Mouse (Mus musculus) limb, embryonic 12.5 days (tissue): Measurements from ENCODE around the gene Dazap1. TPM values are rescaled to one million over a fixed set of nuclear protein-coding genes. Genes with fewer than 3 reads are reported as not detected.

ENCODE experiments used
- ATAC-seq: fragments of 200-750 bp; cut with Nextera tagmentation; 2 replicates; pipeline ENCODE4 v1.8.0; 2017; ENCODE audit warnings: low read depth, moderate TSS enrichment; ENCODE audit not compliant: insufficient number of reproducible peaks, insufficient read depth, low FRiP score, low TSS enrichment
- H3K27ac ChIP-seq: fragments of 300-500 bp; sonication (generic); 2 replicates; pipeline ENCODE4 v1.5.1; 2016; ENCODE audit warnings: mild to moderate bottlenecking, moderate library complexity
- H3K27me3 ChIP-seq: fragments of 300-500 bp; sonication (generic); 2 replicates; pipeline ENCODE4 v1.6.1; 2016; ENCODE audit warnings: mild to moderate bottlenecking, moderate library complexity
- H3K36me3 ChIP-seq: fragments of 300-500 bp; sonication (generic); 2 replicates; pipeline ENCODE4 v1.6.1; 2016; ENCODE audit warnings: mild to moderate bottlenecking, moderate library complexity
- H3K4me1 ChIP-seq: fragments of 300-500 bp; sonication (generic); replicated peaks from 2 replicates; pipeline ENCODE4 v1.6.1; 2016
- H3K4me2 ChIP-seq: fragments of 300-500 bp; sonication (generic); 2 replicates; pipeline ENCODE4 v1.6.1; 2016; ENCODE audit warnings: mild to moderate bottlenecking, moderate library complexity
- H3K4me3 ChIP-seq: fragments of 300-500 bp; sonication (generic); replicated peaks from 2 replicates; pipeline ENCODE4 v1.5.1; 2016; ENCODE audit warnings: mild to moderate bottlenecking
- H3K9ac ChIP-seq: fragments of 300-500 bp; sonication (generic); replicated peaks from 2 replicates; pipeline ENCODE4 v1.6.1; 2016; ENCODE audit warnings: mild to moderate bottlenecking, moderate library complexity
- H3K9me3 ChIP-seq: fragments of 300-500 bp; sonication (generic); 2 replicates; pipeline ENCODE4 v1.6.1; 2016; ENCODE audit warnings: mild to moderate bottlenecking, moderate library complexity
- WGBS: fragments of 180-500 bp; shearing (Covaris S2); methylation state at CpG from one replicate; pipeline ENCODE4 v1.1.7; 2016; 5-methylcytosine and 5-hydroxymethylcytosine counted together
- polyA plus RNA-seq: library from polyadenylated mRNA; unstranded; fragments of >200 nt; fragmentation: Nextera tagmentation; extraction: Ambion mirVana; gene quantifications from 2 replicates; pipeline ENCODE4 v1.2.1, GENCODE M21; 2016

The Dazap1 gene
- polyA plus RNA-seq, 1 experiment from 2014 or later, result 71.0 TPM

DNA sequence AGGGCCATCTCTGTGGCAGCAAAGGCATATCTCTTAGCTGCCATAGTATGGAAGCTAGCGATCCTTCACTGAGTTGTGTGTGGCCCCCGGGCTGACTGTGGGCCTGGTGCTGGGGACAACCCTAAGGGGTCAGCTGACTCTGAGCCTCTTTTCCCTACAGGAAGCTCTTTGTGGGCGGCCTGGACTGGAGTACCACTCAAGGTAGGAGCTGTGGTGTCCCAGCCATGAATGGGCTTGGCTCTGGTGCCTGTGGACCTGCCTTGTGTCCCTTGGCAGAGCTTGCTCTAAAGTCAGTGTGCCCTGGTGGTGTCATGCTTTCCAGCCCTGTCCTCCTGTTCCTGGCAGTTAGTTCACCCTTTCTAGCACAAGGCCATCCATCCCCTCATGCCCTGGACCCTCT, 12.6 kb downstream of the Dazap1 start:
- Histone ChIP-seq H3K9ac (no peak overlapping the region), H3K27ac (no peak overlapping the region), H3K4me2 (no peak overlapping the region), H3K27me3 (no peaks in the 10 kb centered on the region), H3K4me3 (no peak overlapping the region), H3K4me1 (peaks cover 11% of the 10 kb centered on the region), H3K9me3 (no peaks in the 10 kb centered on the region), H3K36me3 (peaks cover 92% of the 10 kb centered on the region)
- WGBS, result 89% methylated on average over 3 of the region's 3 CpGs
- ATAC-seq, result no peak

DNA sequence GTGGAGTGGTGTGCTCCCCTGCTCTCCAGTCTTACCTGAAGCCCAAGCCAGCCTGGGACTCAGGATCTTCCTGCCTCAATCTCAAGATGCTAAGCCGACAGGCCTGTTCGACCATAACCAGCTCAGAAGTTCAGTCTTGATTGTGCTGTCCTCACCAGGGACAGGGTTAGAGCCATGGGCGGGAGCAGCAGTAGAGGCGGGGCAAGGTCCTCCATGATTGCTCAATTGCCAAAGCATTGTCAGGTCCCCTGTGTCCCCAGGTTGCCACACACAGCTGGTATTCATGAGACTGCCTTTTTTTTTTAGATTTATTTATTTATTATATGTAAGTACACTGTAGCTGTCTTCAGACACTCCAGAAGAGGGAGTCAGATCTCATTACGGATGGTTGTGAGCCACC, 15.0 kb downstream of the Dazap1 start:
- no peak overlapping the region for H3K27ac ChIP-seq
- no peak for ATAC-seq
- H3K4me2 ChIP-seq, result no peak overlapping the region
- peaks cover 93% of the 10 kb centered on the region for H3K36me3 ChIP-seq
- H3K9ac ChIP-seq, result no peak overlapping the region
- H3K27me3 ChIP-seq, result no peaks in the 10 kb centered on the region
- H3K4me1 ChIP-seq, result peaks cover 8% of the 10 kb centered on the region
- H3K9me3 ChIP-seq, result no peaks in the 10 kb centered on the region
- WGBS, result 85% methylated on average over 5 of the region's 5 CpGs
- H3K4me3 ChIP-seq, result no peak overlapping the region

DNA sequence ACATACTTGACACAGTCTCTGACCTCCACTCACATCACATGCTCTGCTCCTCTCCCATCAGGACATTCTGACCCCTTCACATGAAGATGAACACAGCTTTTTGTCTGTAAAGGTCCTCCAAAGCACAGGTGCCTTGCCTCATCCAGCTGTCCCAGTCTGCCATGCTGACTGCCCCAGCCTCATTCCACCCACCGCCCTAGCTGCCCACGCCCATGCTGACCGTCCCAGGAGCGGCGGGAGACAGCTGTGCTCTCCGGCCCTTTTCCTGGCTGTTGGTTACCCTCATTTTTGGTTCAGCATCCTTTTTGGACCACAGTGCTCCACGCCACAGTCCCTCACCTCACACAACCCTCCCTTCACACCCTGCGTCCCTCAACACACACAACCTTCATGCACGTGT, 17.1 kb downstream of the Dazap1 start:
- no peaks in the 10 kb centered on the region for H3K27me3 ChIP-seq
- H3K4me3 ChIP-seq, result no peak overlapping the region
- H3K4me2 ChIP-seq, result no peak overlapping the region
- peaks cover 98% of the 10 kb centered on the region for H3K36me3 ChIP-seq
- no peak overlapping the region for H3K27ac ChIP-seq
- 93% methylated on average over 9 of the region's 9 CpGs for WGBS
- no peak overlapping the region for H3K9ac ChIP-seq
- no peak for ATAC-seq
- no peaks in the 10 kb centered on the region; the same call in 1 of the 2 replicates for H3K4me1 ChIP-seq
- H3K9me3 ChIP-seq, result no peaks in the 10 kb centered on the region

DNA sequence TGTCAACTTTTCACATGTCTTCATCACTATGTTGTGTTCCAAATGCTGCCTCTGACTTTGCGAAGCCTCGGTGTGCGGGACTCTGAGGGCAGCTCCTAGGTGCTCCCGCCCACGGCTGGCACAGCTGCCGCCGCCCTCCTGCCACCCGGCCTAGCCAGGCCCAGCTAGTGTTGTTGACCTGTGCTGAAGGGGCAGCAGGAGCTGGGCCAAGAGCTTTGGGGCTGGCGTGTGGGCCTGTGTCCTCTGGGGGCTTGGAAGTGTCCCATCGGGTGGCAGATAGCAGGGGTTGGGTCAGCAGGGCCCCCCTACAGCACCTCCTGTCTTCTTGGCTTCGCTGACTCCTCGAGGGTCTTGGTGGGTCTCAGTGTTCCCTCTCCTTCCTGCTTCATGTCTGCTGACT, 18.0 kb downstream of the Dazap1 start:
- WGBS, result 96% methylated on average over 12 of the region's 12 CpGs
- no peaks in the 10 kb centered on the region for H3K4me1 ChIP-seq
- H3K9me3 ChIP-seq, result no peaks in the 10 kb centered on the region
- no peak overlapping the region for H3K27ac ChIP-seq
- no peak overlapping the region for H3K4me2 ChIP-seq
- H3K9ac ChIP-seq, result no peak overlapping the region
- ATAC-seq, result no peak
- no peaks in the 10 kb centered on the region for H3K27me3 ChIP-seq
- no peak overlapping the region for H3K4me3 ChIP-seq
- H3K36me3 ChIP-seq, result peaks cover 98% of the 10 kb centered on the region

DNA sequence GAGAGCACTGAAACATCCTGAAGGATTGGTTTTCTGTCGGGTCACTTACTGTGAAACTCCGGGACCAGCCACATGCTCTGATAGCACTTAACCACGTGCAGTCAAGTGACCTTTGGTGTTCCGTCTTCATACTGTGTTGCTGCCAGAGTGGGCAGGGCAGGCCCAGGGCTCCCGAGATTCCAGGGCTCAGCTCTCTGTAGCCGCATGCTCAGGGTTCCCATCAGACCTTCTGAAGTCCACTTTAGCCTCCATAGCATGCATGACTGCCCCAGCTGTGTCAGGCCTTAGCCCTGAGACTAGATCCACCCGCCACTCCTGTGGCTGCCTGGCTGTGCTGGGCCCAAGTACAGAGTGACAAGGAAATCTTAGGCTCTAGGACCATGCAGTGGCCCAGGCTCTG, 20.0 kb downstream of the Dazap1 start:
- Histone ChIP-seq H3K9ac (no peak overlapping the region), H3K4me3 (no peak overlapping the region), H3K27ac (no peak overlapping the region), H3K9me3 (no peaks in the 10 kb centered on the region), H3K4me1 (no peaks in the 10 kb centered on the region), H3K36me3 (peaks cover 98% of the 10 kb centered on the region), H3K27me3 (no peaks in the 10 kb centered on the region), H3K4me2 (no peak overlapping the region)
- WGBS, result 85% methylated on average over 7 of the region's 7 CpGs
- ATAC-seq, result no peak

DNA sequence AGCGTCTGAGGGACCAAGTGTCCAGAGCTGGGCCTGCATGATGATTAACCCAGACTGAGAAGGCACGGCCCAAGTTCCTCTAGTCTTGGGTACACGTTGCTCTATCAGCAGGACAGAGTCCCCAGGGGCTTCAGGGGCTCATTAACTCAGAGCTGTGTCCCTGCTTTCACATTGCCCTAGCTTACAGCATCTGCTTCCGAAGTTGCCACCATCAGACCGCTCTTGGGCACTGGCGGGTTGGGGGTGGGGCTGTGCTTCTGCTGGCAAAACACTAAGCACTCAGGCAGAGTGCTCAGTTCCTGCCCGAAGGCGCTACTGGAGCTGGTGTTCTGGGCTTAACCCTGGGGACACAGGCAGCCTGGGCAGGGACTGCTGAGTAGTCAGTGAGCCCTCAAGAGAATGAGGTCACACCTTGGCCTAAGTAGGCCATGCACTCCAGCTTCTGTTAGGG, 20.7 kb downstream of the Dazap1 start:
- Histone ChIP-seq H3K27me3 (no peaks in the 10 kb centered on the region), H3K4me2 (no peak overlapping the region), H3K4me1 (no peaks in the 10 kb centered on the region), H3K27ac (no peak overlapping the region), H3K36me3 (peaks cover 98% of the 10 kb centered on the region), H3K4me3 (no peak overlapping the region), H3K9ac (no peak overlapping the region), H3K9me3 (no peaks in the 10 kb centered on the region)
- 79% methylated on average over 8 of the region's 8 CpGs for WGBS
- no peak for ATAC-seq

DNA sequence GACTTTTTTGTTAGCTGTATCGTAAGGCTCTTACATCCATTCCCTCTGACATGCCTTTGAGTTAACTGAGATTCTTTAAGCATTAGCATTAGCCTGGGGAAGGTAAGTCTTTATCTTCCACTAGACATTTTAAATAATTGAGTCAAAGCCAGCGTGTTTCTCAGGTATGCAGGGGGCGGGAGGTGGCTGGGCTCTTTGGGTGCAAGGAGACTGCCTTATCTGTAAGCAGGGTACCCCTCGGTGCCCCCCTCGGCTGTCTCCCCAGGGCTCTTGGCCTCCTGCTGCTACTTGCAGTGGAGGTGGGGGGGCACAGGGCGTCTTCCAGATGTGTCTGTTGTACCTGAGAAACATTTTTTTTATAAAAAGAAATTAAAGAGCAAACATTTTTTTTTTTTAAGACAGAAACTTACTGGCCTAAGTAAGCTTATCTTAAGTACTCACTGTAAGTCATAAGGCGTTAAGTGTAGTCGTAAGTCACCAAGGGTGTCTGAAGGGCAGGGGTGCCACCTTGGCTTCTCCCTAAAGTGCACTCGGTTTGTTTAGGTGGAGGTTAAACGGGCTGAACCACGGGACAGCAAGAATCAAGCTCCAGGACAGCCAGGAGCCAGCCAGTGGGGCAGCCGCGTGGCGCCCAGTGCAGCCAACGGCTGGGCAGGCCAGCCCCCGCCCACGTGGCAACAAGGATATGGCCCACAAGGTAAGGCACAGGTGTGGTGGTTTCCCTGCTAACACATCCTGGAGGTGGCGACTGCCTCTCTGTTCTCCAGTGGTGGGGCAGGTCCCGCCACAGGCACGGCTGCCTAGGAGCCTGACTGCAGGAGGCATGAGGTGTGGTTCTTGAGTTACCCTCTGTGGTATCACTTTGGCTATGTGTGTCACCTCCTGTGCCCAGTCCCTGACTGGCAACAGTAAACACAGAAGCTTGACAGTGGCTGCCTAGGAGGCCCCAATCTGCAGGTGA, 21.5 kb downstream of the Dazap1 start:
- Histone ChIP-seq H3K9ac (no peak overlapping the region), H3K4me3 (no peak overlapping the region), H3K9me3 (no peaks in the 10 kb centered on the region), H3K36me3 (peaks cover 98% of the 10 kb centered on the region), H3K4me2 (no peak overlapping the region), H3K4me1 (no peaks in the 10 kb centered on the region), H3K27ac (no peak overlapping the region), H3K27me3 (no peaks in the 10 kb centered on the region)
- no peak for ATAC-seq
- WGBS, result 88% methylated on average over 20 of the region's 20 CpGs

DNA sequence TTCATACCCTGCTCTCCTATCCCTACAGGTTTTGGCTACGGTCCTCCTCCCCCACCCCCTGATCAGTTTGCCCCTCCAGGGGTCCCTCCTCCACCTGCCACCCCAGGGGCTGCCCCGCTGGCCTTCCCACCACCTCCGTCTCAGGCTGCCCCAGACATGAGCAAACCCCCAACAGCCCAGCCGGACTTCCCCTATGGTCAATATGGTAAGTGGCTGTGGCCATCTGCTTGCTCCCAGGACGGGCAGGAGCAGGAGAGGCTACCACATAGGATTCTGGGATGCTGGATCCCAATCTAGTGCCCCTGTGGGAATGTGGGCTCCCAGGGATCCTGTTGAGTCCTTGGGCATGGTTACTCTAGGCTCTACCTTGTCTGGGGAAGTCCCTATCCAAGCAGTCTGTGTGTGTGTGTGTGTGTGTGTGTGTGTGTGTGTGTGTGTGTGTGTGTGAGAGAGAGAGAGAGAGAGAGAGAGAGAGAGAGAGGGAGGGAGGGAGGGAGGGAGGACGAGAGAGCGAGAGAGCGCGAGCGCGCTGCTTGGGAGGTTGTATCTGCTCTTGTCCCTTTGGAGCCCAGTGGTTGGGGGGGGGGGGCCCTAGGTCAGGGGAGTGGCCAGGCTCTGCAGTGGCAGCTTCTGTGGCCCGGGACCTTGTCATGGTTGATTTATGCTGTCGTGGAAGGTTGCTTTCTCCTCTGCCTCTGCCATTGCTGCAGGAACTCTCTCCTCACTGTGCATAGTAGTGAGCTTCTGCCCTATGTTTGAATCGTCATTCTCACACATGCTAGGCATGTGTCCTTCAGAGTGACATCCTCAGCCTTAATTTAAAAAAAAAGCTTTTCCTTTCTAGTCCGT, 24.2 kb downstream of the Dazap1 start:
- Histone ChIP-seq H3K9me3 (no peaks in the 10 kb centered on the region), H3K27me3 (no peaks in the 10 kb centered on the region), H3K36me3 (peaks cover 88% of the 10 kb centered on the region), H3K9ac (no peak overlapping the region), H3K27ac (no peak overlapping the region), H3K4me2 (no peak overlapping the region), H3K4me3 (no peak overlapping the region), H3K4me1 (no peaks in the 10 kb centered on the region)
- ATAC-seq, result no peak
- 80% methylated on average over 13 of the region's 15 CpGs for WGBS

DNA sequence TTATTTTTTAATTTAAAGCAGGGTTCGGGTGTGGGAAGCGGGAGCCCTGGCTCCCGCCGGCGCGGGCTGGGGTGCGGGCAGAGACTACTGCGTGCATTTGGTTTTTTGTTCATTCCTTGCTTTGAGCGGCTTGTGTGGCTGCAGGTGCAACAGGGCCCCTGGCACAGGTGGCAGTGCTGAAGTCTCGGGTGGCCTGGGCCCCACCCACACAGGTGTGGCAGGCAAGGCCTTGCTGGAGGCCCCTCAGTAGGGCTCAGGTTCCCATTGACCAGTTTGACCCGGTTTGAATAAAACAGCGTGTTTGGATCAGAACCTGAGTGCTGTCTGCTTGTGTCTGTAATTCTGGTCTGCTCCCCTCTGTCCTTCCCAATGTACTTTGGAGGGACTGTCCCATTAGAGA, 26.8 kb downstream of the Dazap1 start:
- no peaks in the 10 kb centered on the region for H3K9me3 ChIP-seq
- no peak overlapping the region for H3K9ac ChIP-seq
- peaks cover 5% of the 10 kb centered on the region; the same call in 1 of the 2 replicates for H3K4me1 ChIP-seq
- H3K27me3 ChIP-seq, result no peaks in the 10 kb centered on the region
- 90% methylated on average over 12 of the region's 12 CpGs for WGBS
- no peak for ATAC-seq
- H3K4me3 ChIP-seq, result no peak overlapping the region
- H3K27ac ChIP-seq, result no peak overlapping the region
- H3K4me2 ChIP-seq, result no peak overlapping the region
- peaks cover 62% of the 10 kb centered on the region for H3K36me3 ChIP-seq

DNA sequence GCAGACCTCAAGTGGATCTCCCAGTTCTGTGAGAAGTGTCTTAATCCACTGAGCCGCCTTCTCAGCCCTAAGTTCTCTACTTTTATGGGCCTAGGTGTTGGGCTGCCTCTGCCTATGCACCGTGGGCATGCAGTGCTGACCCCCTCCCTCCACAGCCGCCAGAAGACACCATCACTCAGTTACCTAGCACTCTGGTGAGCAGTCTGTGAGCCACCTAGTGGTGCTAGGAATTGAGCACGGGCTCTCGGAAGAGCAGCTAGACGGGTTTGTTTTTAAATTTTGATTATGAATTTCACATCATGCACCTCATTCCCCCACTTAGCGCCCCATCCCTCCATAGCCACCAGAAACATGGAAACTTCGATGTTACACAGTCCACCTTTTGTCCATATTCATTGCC, 27.4 kb downstream of the Dazap1 start:
- 71% methylated on average over 8 of the region's 8 CpGs for WGBS
- Histone ChIP-seq H3K4me1 (peaks cover 10% of the 10 kb centered on the region), H3K36me3 (peaks cover 60% of the 10 kb centered on the region), H3K27ac (no peak overlapping the region), H3K27me3 (no peaks in the 10 kb centered on the region), H3K9ac (no peak overlapping the region), H3K9me3 (no peaks in the 10 kb centered on the region), H3K4me2 (no peak overlapping the region), H3K4me3 (no peak overlapping the region)
- no peak for ATAC-seq
